Mouse (Mus musculus): Measurements from ENCODE around the gene B4galnt3. TPM values are rescaled to one million over a fixed set of nuclear protein-coding genes. Genes with fewer than 3 reads are reported as not detected.

The B4galnt3 gene
- polyA plus RNA-seq, 1 experiment: 15.7 TPM

GRCm38 (mm10) chr6:120172294-120173017 lies 121.9 kb downstream of the B4galnt3 start:
- no peaks in the 10 kb centered on the region for H3K4me1 ChIP-seq (ENCODE audit: control insufficient read depth, insufficient read depth, low read length)
- H3K36me3 ChIP-seq (ENCODE audit: control insufficient read depth, insufficient read depth, low read length, poor library complexity, severe bottlenecking): no peaks in the 10 kb centered on the region
- no peak overlapping the region for H3K4me3 ChIP-seq (ENCODE audit: low read depth, low read length)
- H3K27ac ChIP-seq (ENCODE audit: insufficient read depth, low read length): no peak overlapping the region
- no peaks in the 10 kb centered on the region for H3K27me3 ChIP-seq (ENCODE audit: control insufficient read depth, insufficient read depth, low read length, poor library complexity, severe bottlenecking)
- H3K9ac ChIP-seq (ENCODE audit: low read depth, poor library complexity, severe bottlenecking): no peak overlapping the region
- no peaks in the 10 kb centered on the region for H3K9me3 ChIP-seq (replicated peaks; ENCODE audit: control insufficient read depth, insufficient read depth, low read length, poor library complexity, severe bottlenecking)
- no peak for TF ChIP-seq POLR2A (IDR thresholded peaks at IDR 0.05; ENCODE audit: insufficient read depth, low read length)
- TF ChIP-seq EP300 (IDR thresholded peaks at IDR 0.05; ENCODE audit: insufficient read depth, low read depth, low read length): no peak
- no peak for TF ChIP-seq CTCF (IDR thresholded peaks at IDR 0.05; ENCODE audit: low read depth, low read length)

DNA sequence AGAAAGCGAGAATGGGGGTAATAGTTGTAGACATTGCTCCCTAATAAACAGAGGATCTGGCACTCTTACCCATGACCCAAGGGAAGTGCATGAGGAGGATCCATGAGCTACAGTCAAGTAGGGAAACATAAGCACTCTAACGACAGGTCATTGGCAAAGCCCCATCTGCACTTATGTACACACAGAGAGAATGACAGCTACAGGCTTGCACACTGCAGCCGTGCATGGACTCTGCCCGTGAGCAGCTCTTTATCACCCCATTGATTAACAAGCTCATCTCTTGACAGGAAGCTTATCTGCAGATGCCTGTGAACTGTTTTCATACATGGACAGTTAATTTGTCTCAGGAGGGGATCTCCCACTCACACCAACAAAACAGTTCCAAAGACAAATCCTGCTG lies 126.8 kb downstream of the B4galnt3 start:
- Histone ChIP-seq H3K27me3 (ENCODE audit: control insufficient read depth, insufficient read depth, low read length, poor library complexity, severe bottlenecking) (no peaks in the 10 kb centered on the region), H3K27ac (ENCODE audit: insufficient read depth, low read length) (no peak overlapping the region), H3K4me1 (ENCODE audit: control insufficient read depth, insufficient read depth, low read length) (no peaks in the 10 kb centered on the region), H3K9me3 (replicated peaks; ENCODE audit: control insufficient read depth, insufficient read depth, low read length, poor library complexity, severe bottlenecking) (no peaks in the 10 kb centered on the region), H3K36me3 (ENCODE audit: control insufficient read depth, insufficient read depth, low read length, poor library complexity, severe bottlenecking) (no peaks in the 10 kb centered on the region), H3K9ac (ENCODE audit: low read depth, poor library complexity, severe bottlenecking) (no peak overlapping the region), H3K4me3 (ENCODE audit: low read depth, low read length) (no peak overlapping the region)
- TF ChIP-seq EP300 (IDR thresholded peaks at IDR 0.05; ENCODE audit: insufficient read depth, low read depth, low read length) (no peak), POLR2A (IDR thresholded peaks at IDR 0.05; ENCODE audit: insufficient read depth, low read length) (no peak)

GRCm38 (mm10) chr6:120164765-120165164 lies 129.6 kb downstream of the B4galnt3 start:
- H3K4me3 ChIP-seq (ENCODE audit: low read depth, low read length): no peak overlapping the region
- H3K4me1 ChIP-seq (ENCODE audit: control insufficient read depth, insufficient read depth, low read length): no peaks in the 10 kb centered on the region
- no peaks in the 10 kb centered on the region for H3K36me3 ChIP-seq (ENCODE audit: control insufficient read depth, insufficient read depth, low read length, poor library complexity, severe bottlenecking)
- H3K9ac ChIP-seq (ENCODE audit: low read depth, poor library complexity, severe bottlenecking): no peak overlapping the region
- H3K27ac ChIP-seq (ENCODE audit: insufficient read depth, low read length): no peak overlapping the region
- no peaks in the 10 kb centered on the region for H3K9me3 ChIP-seq (replicated peaks; ENCODE audit: control insufficient read depth, insufficient read depth, low read length, poor library complexity, severe bottlenecking)
- no peaks in the 10 kb centered on the region for H3K27me3 ChIP-seq (ENCODE audit: control insufficient read depth, insufficient read depth, low read length, poor library complexity, severe bottlenecking)
- TF ChIP-seq POLR2A (IDR thresholded peaks at IDR 0.05; ENCODE audit: insufficient read depth, low read length): no peak
- TF ChIP-seq CTCF (IDR thresholded peaks at IDR 0.05; ENCODE audit: low read depth, low read length): no peak
- no peak for TF ChIP-seq EP300 (IDR thresholded peaks at IDR 0.05; ENCODE audit: insufficient read depth, low read depth, low read length)

DNA sequence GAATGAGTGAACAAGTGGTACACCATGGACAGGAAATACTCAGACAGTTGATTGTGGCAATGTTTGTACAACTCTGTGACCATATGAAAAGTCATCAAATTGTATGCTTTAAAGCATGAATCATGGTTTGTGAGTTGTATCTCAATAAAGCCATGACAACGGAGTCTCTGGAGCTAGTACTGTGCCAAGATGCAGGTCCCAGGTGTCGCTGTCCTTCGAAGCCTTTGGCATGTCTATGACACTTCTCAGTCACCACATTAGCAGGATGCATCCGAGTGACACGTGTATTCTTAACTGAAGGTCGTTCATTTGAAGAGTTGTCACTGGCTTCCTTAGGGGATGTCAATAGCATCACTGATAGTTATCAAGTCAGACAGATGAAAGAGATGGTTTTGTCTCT lies 131.4 kb downstream of the B4galnt3 start:
- H3K9ac ChIP-seq (ENCODE audit: low read depth, poor library complexity, severe bottlenecking): no peak overlapping the region
- H3K4me1 ChIP-seq (ENCODE audit: control insufficient read depth, insufficient read depth, low read length): no peaks in the 10 kb centered on the region
- TF ChIP-seq CTCF (IDR thresholded peaks at IDR 0.05; ENCODE audit: low read depth, low read length): no peak
- no peak for TF ChIP-seq POLR2A (IDR thresholded peaks at IDR 0.05; ENCODE audit: insufficient read depth, low read length)
- TF ChIP-seq EP300 (IDR thresholded peaks at IDR 0.05; ENCODE audit: insufficient read depth, low read depth, low read length): no peak
- H3K36me3 ChIP-seq (ENCODE audit: control insufficient read depth, insufficient read depth, low read length, poor library complexity, severe bottlenecking): no peaks in the 10 kb centered on the region
- no peaks in the 10 kb centered on the region for H3K27me3 ChIP-seq (ENCODE audit: control insufficient read depth, insufficient read depth, low read length, poor library complexity, severe bottlenecking)
- H3K4me3 ChIP-seq (ENCODE audit: low read depth, low read length): no peak overlapping the region
- no peaks in the 10 kb centered on the region for H3K9me3 ChIP-seq (replicated peaks; ENCODE audit: control insufficient read depth, insufficient read depth, low read length, poor library complexity, severe bottlenecking)
- H3K27ac ChIP-seq (ENCODE audit: insufficient read depth, low read length): no peak overlapping the region

GRCm38 (mm10) chr6:120159133-120159901 lies 135.0 kb downstream of the B4galnt3 start:
- Histone ChIP-seq H3K9ac (ENCODE audit: low read depth, poor library complexity, severe bottlenecking) (no peak overlapping the region), H3K27ac (ENCODE audit: insufficient read depth, low read length) (no peak overlapping the region), H3K4me1 (ENCODE audit: control insufficient read depth, insufficient read depth, low read length) (no peaks in the 10 kb centered on the region), H3K36me3 (ENCODE audit: control insufficient read depth, insufficient read depth, low read length, poor library complexity, severe bottlenecking) (no peaks in the 10 kb centered on the region), H3K27me3 (ENCODE audit: control insufficient read depth, insufficient read depth, low read length, poor library complexity, severe bottlenecking) (no peaks in the 10 kb centered on the region), H3K4me3 (ENCODE audit: low read depth, low read length) (no peak overlapping the region), H3K9me3 (replicated peaks; ENCODE audit: control insufficient read depth, insufficient read depth, low read length, poor library complexity, severe bottlenecking) (no peaks in the 10 kb centered on the region)
- no peak for TF ChIP-seq POLR2A (IDR thresholded peaks at IDR 0.05; ENCODE audit: insufficient read depth, low read length)

GRCm38 (mm10) chr6:120157479-120157878 lies 136.9 kb downstream of the B4galnt3 start:
- no peaks in the 10 kb centered on the region for H3K9me3 ChIP-seq (replicated peaks; ENCODE audit: control insufficient read depth, insufficient read depth, low read length, poor library complexity, severe bottlenecking)
- no peaks in the 10 kb centered on the region for H3K36me3 ChIP-seq (ENCODE audit: control insufficient read depth, insufficient read depth, low read length, poor library complexity, severe bottlenecking)
- no peaks in the 10 kb centered on the region for H3K27me3 ChIP-seq (ENCODE audit: control insufficient read depth, insufficient read depth, low read length, poor library complexity, severe bottlenecking)
- no peak for TF ChIP-seq POLR2A (IDR thresholded peaks at IDR 0.05; ENCODE audit: insufficient read depth, low read length)
- TF ChIP-seq EP300 (IDR thresholded peaks at IDR 0.05; ENCODE audit: insufficient read depth, low read depth, low read length): no peak
- no peak for TF ChIP-seq CTCF (IDR thresholded peaks at IDR 0.05; ENCODE audit: low read depth, low read length)
- H3K27ac ChIP-seq (ENCODE audit: insufficient read depth, low read length): no peak overlapping the region
- no peaks in the 10 kb centered on the region for H3K4me1 ChIP-seq (ENCODE audit: control insufficient read depth, insufficient read depth, low read length)
- no peak overlapping the region for H3K9ac ChIP-seq (ENCODE audit: low read depth, poor library complexity, severe bottlenecking)
- H3K4me3 ChIP-seq (ENCODE audit: low read depth, low read length): no peak overlapping the region

Measured in ES-Bruce4 (cell line).